Mouse (Mus musculus) testis, adult 2 months (tissue): ENCODE data around the gene Gse1.

Experiments used
- CTCF ChIP-seq: fragments of 200-500 bp; IDR thresholded peaks from 2 replicates; pipeline ENCODE4 v1.5.1; 2012; ENCODE audit warnings: low read depth, mild to moderate bottlenecking, inconsistent platforms, low read length, moderate library complexity; ENCODE audit not compliant: control insufficient read depth, insufficient read depth, insufficient replicate concordance
- POLR2A ChIP-seq: fragments of 200-500 bp; IDR thresholded peaks from 2 replicates; pipeline ENCODE4 v1.6.1; 2012; ENCODE audit warnings: low read depth, mild to moderate bottlenecking, inconsistent platforms, low read length, moderate library complexity; ENCODE audit not compliant: control insufficient read depth

DNA sequence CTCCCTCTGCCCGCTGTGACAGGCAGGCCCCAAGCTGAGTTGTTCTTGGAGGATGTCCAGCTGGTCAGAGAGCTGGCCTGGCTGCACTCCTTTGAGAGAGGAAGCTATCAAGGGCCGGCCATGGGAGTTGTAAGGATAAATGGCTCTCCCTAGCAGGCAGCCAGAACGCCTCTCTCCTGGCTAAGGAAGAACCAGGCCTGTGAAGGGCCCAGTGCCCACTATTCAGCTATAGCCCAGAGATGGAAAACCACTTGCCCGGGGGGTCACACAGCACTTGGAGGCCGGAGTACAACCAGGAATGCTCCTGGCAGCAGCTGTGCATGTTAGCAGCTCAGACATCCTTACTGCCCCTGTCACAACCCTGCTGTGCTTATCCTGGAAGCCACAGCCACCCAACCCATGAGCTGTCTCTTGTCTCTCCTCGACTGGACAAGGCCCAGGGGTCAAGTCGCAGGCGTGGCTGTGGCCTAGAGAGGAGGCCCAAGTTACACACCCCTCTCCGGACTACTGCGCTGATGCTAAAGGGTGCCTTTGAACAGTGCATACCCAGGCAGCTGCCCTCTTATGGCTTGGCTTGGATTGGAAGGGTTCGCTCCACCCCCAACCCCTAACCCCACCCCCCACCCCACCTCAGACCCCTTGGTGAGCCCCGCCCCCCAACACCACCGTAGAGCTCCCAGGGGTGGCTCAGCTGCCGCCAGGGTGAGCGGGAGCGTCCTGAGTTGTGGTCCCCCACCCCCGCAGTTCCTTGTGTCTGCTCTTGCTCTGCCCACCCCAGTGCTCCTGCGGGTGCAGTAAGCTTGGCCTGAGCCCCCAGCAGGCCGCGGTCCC lies 276.2 kb downstream of the Gse1 start:
- no peak for TF ChIP-seq CTCF
- no peak for TF ChIP-seq POLR2A
